Mouse (Mus musculus) small intestine, adult 2 months (tissue): ENCODE results near the gene Pitpnc1. TPM values are rescaled to one million over a fixed set of nuclear protein-coding genes. Genes with fewer than 3 reads are reported as not detected.

Source experiments
- H3K27ac ChIP-seq: fragments of 200-500 bp; 2 replicates; pipeline ENCODE4 v1.5.1; 2012; ENCODE audit warnings: low read depth, low read length, control low read depth, inconsistent platforms; ENCODE audit not compliant: insufficient read depth
- H3K27me3 ChIP-seq: fragments of 200-500 bp; 2 replicates; pipeline ENCODE4 v1.6.1; 2012; ENCODE audit warnings: mild to moderate bottlenecking, moderate library complexity, low read length, inconsistent platforms; ENCODE audit not compliant: control insufficient read depth, insufficient read depth
- H3K36me3 ChIP-seq: fragments of 200-500 bp; 2 replicates; pipeline ENCODE4 v1.6.1; 2012; ENCODE audit warnings: mild to moderate bottlenecking, low read length, control low read depth, inconsistent platforms; ENCODE audit not compliant: control insufficient read depth, insufficient read depth
- H3K4me1 ChIP-seq: fragments of 200-500 bp; 2 replicates; pipeline ENCODE4 v1.6.1; 2012; ENCODE audit warnings: low read length, inconsistent platforms, mixed read lengths; ENCODE audit not compliant: control insufficient read depth, insufficient read depth, insufficient read length
- H3K4me3 ChIP-seq: fragments of 200-500 bp; 2 replicates; pipeline ENCODE4 v1.5.1; 2012; ENCODE audit warnings: low read depth, mild to moderate bottlenecking, control low read depth, inconsistent platforms, low read length, moderate library complexity
- CTCF ChIP-seq: fragments of 200-500 bp; IDR thresholded peaks from 2 replicates; pipeline ENCODE4 v1.5.1; 2012; ENCODE audit warnings: low read depth, mild to moderate bottlenecking, control low read depth, inconsistent platforms, low read length, moderate library complexity, mixed read lengths; ENCODE audit not compliant: insufficient replicate concordance, insufficient read length; ENCODE audit errors: extremely low read depth
- POLR2A ChIP-seq: fragments of 200-500 bp; IDR thresholded peaks from 2 replicates; pipeline ENCODE4 v1.6.1; 2012; ENCODE audit warnings: low read depth, mild to moderate bottlenecking, control low read depth, inconsistent platforms, low read length, moderate library complexity
- WGBS: fragments of 180-500 bp; shearing (Covaris S2); methylation state at CpG from one replicate; pipeline ENCODE4 v1.1.7; 2018; 5-methylcytosine and 5-hydroxymethylcytosine counted together
- polyA plus RNA-seq: library from polyadenylated mRNA; depleted of rRNA; stranded (reverse); fragments of >200 nt; gene quantifications from 2 replicates; pipeline ENCODE4 v1.2.3, GENCODE M21; 2012

Pitpnc1 gene
- polyA plus RNA-seq, 1 experiment: 1.5 TPM

- H3K4me3 ChIP-seq: no peak overlapping the region
- no peaks in the 10 kb centered on the region for H3K36me3 ChIP-seq
- no peak overlapping the region for H3K27ac ChIP-seq
- 50% methylated on average over 18 of the region's 18 CpGs for WGBS
- H3K27me3 ChIP-seq: no peaks in the 10 kb centered on the region
- peaks cover 3% of the 10 kb centered on the region; the same call in 1 of the 2 replicates for H3K4me1 ChIP-seq
- no peak for TF ChIP-seq CTCF
- no peak for TF ChIP-seq POLR2A
Measured at GRCm38 (mm10) chr11:107337391-107338148, 132.9 kb downstream of the Pitpnc1 start.

DNA sequence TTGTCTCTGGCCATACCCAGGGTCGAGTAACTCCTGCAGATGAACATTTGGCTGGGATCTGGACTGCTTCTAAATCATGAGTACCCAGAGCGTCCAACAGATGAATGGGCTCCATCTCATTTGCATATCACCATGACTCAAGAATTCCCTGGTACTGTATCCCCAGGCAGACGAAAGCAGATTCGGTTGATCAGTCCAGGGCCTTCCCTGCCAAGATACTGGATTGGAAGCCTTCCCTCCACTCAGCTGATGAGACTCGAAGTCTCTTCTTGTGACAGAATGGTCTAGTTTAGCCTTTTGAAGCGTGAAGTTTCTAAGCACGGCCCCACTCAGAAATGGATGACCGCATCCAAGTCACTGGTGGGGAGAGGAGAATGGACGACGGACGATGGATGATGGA lies 134.7 kb downstream of the Pitpnc1 start:
- WGBS: 81% methylated on average over 11 of the region's 11 CpGs
- H3K4me1 ChIP-seq: peaks cover 3% of the 10 kb centered on the region; the same call in 1 of the 2 replicates
- TF ChIP-seq CTCF (no peak), POLR2A (no peak)

GRCm38 (mm10) chr11:107334849-107335484 lies 135.5 kb downstream of the Pitpnc1 start:
- no peak for TF ChIP-seq POLR2A
- no peak for TF ChIP-seq CTCF
- no peak overlapping the region for H3K4me3 ChIP-seq
- WGBS: 61% methylated on average over 15 of the region's 15 CpGs
- no peaks in the 10 kb centered on the region for H3K36me3 ChIP-seq
- no peaks in the 10 kb centered on the region for H3K27me3 ChIP-seq
- H3K27ac ChIP-seq: peak overlapping the region; percentile 73; the same call in 1 of the 2 replicates
- peaks cover under 1% of the 10 kb centered on the region; the same call in 1 of the 2 replicates for H3K4me1 ChIP-seq

More for the DNA sequence above, 134.7 kb downstream of the Pitpnc1 start:
- peak overlapping the region; percentile 71 for H3K27ac ChIP-seq
- H3K36me3 ChIP-seq: no peaks in the 10 kb centered on the region
- H3K27me3 ChIP-seq: no peaks in the 10 kb centered on the region
- H3K4me3 ChIP-seq: no peak overlapping the region

DNA sequence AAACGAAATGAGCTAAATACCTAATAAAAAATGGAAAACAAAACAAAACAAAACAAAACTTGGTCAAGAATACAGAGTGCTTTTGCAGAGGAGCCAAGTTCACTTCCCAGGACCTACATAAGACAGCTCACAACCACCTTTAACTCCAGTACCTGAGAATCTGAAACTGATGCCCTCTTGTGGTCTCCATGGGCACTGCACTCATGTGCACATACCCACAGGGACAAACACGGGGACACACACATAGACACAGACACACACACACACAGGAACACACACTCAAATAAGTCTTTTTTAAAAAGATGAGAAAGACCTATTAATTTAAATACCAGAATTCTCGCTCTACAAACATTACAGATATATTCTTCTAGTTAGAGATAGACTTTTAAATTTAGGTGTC lies 137.6 kb downstream of the Pitpnc1 start:
- H3K27ac ChIP-seq: no peak overlapping the region
- no peak for TF ChIP-seq CTCF
- TF ChIP-seq POLR2A: no peak
- H3K4me3 ChIP-seq: no peak overlapping the region
- H3K4me1 ChIP-seq: no peaks in the 10 kb centered on the region; the same call in 1 of the 2 replicates
- H3K27me3 ChIP-seq: no peaks in the 10 kb centered on the region
- 95% methylated on average over 3 of the region's 3 CpGs for WGBS
- no peaks in the 10 kb centered on the region for H3K36me3 ChIP-seq

DNA sequence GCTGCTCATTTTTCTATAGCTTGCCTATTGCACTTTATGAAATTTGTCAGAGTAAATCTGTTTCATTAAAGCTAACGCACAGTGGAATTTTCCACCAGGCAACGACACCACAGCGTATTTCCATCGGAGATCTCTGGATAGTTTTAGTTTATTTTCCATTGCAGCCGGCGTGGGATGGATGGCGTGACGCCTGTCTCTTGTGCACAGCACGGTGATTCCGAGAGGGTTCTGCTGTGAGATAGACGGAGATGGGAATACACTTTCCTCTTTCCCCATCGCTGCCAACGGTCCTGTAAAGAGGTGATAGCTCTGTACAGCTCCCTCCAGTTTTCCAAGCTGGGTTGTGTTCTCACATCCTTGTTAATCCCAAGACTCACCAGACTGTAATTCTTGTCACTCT lies 138.2 kb downstream of the Pitpnc1 start:
- Histone ChIP-seq H3K27ac (no peak overlapping the region), H3K4me1 (no peaks in the 10 kb centered on the region; the same call in 1 of the 2 replicates), H3K4me3 (no peak overlapping the region), H3K36me3 (no peaks in the 10 kb centered on the region), H3K27me3 (no peaks in the 10 kb centered on the region)
- WGBS: 92% methylated on average over 13 of the region's 13 CpGs
- TF ChIP-seq CTCF: no peak

DNA sequence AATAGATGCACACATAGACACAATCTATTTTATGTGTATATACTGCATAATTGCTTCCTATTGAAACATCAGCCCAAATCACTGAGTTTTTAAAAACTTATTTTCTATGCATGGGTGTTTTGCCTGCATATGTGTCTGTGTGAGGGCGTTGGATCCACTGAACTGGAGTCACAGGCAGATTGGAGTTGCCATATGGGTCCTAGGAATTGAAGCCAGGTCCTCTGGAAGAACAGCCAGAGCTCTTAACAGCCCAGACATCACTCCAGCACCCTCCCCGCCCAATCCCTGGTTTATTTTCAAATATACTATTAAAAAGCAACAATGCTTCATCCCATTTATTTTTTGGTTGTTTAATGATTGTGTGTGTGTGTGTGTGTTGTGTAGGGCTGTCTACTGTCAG lies 139.1 kb downstream of the Pitpnc1 start:
- no peaks in the 10 kb centered on the region; the same call in 1 of the 2 replicates for H3K4me1 ChIP-seq
- H3K4me3 ChIP-seq: no peak overlapping the region
- H3K27me3 ChIP-seq: no peaks in the 10 kb centered on the region
- no peak overlapping the region for H3K27ac ChIP-seq
- TF ChIP-seq POLR2A (no peak), CTCF (no peak)
- H3K36me3 ChIP-seq: no peaks in the 10 kb centered on the region
- WGBS: 88% methylated on average over 2 of the region's 2 CpGs

DNA sequence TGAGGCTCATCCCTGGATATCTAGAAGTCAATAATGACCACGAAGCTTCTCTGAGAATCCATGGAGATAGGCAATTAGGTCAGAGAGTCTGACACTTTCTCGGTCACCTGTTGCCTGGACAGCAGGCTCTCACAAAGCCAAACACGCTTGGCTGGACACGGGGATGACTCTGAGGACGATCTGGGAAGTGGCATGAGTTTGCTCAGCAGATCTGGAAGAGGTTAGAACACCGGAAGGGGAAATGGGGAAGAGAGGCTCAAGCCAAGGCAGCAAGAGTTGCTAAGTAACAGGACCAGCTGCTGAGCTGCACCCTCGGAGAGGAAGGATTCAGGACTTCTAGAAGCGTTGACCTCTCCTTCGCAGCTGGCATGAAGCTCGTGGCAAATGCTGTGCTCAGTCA lies 143.2 kb downstream of the Pitpnc1 start:
- whole genome bisulfite sequencing: 73% methylated on average over 10 of the region's 10 CpGs
- Histone ChIP-seq H3K4me1 (no peaks in the 10 kb centered on the region), H3K27ac (no peak overlapping the region), H3K27me3 (no peaks in the 10 kb centered on the region), H3K4me3 (no peak overlapping the region), H3K36me3 (no peaks in the 10 kb centered on the region)
- TF ChIP-seq POLR2A: no peak
- no peak for TF ChIP-seq CTCF
